Mouse (Mus musculus) lung, postnatal 0 days (tissue): ENCODE data around the gene Arhgap5. TPM values are rescaled to one million over a fixed set of nuclear protein-coding genes. Genes with fewer than 3 reads are reported as not detected.
A peak's percentile ranks its signal among the peaks of the same experiment; 100 is the strongest.

Experiments
- ATAC-seq: fragments of 200-750 bp; cut with Nextera tagmentation; 2 replicates; pipeline ENCODE4 v1.8.0; 2017; ENCODE audit warnings: moderate library complexity
- DNase-seq: peaks from one replicate; pipeline ENCODE4 v3.0.0-alpha.2; 2016; ENCODE audit warnings: low spot score
- H3K27ac ChIP-seq: fragments of 300-500 bp; sonication (generic); 2 replicates; pipeline ENCODE4 v1.5.1; 2014; ENCODE audit warnings: antibody characterized with exemption, mild to moderate bottlenecking, low read length, mixed read lengths
- H3K27me3 ChIP-seq: fragments of 300-500 bp; sonication (generic); replicated peaks from 2 replicates; pipeline ENCODE4 v1.6.1; 2014; ENCODE audit warnings: low read length, mixed read lengths; ENCODE audit not compliant: insufficient read depth
- H3K36me3 ChIP-seq: fragments of 300-500 bp; sonication (generic); 2 replicates; pipeline ENCODE4 v1.6.1; 2014; ENCODE audit warnings: low read length, mixed read lengths; ENCODE audit not compliant: insufficient read depth
- H3K4me1 ChIP-seq: fragments of 300-500 bp; sonication (generic); 2 replicates; pipeline ENCODE4 v1.6.1; 2014; ENCODE audit warnings: antibody characterized with exemption, low read depth, low read length, mixed read lengths; ENCODE audit not compliant: insufficient read depth
- H3K4me2 ChIP-seq: fragments of 300-500 bp; sonication (generic); replicated peaks from 2 replicates; pipeline ENCODE4 v1.6.1; 2014; ENCODE audit warnings: low read depth, mild to moderate bottlenecking, low read length, moderate library complexity, mixed read lengths
- H3K4me3 ChIP-seq: fragments of 300-500 bp; sonication (generic); 2 replicates; pipeline ENCODE4 v1.5.1; 2014; ENCODE audit warnings: low read depth, low read length
- H3K9ac ChIP-seq: fragments of 300-500 bp; sonication (generic); replicated peaks from 2 replicates; pipeline ENCODE4 v1.6.1; 2014; ENCODE audit warnings: low read depth, mild to moderate bottlenecking
- H3K9me3 ChIP-seq: fragments of 300-500 bp; sonication (generic); 2 replicates; pipeline ENCODE4 v1.6.1; 2016; ENCODE audit warnings: low read length, mixed read lengths
- CTCF ChIP-seq: IDR thresholded peaks from 2 replicates; pipeline ENCODE4 v1.5.1; 2016; ENCODE audit warnings: antibody characterized with exemption, mild to moderate bottlenecking
- EP300 ChIP-seq: IDR thresholded peaks from 2 replicates; pipeline ENCODE4 v1.6.1; 2016; ENCODE audit warnings: antibody characterized with exemption, mild to moderate bottlenecking, control low read depth
- WGBS: fragments of 180-500 bp; shearing (Covaris S2); extraction: QIAGEN DNeasy Blood & Tissue Kit; methylation state at CpG from one replicate; pipeline ENCODE4 v1.1.7; 2014; 5-methylcytosine and 5-hydroxymethylcytosine counted together
- polyA plus RNA-seq: library from polyadenylated mRNA; unstranded; fragments of >200 nt; fragmentation: Nextera tagmentation; extraction: Ambion mirVana; gene quantifications from 2 replicates; pipeline ENCODE4 v1.2.1, GENCODE M21; 2015

Gene Arhgap5
- polyA plus RNA-seq, 1 experiment from 2014 or later = 32.1 TPM

DNA sequence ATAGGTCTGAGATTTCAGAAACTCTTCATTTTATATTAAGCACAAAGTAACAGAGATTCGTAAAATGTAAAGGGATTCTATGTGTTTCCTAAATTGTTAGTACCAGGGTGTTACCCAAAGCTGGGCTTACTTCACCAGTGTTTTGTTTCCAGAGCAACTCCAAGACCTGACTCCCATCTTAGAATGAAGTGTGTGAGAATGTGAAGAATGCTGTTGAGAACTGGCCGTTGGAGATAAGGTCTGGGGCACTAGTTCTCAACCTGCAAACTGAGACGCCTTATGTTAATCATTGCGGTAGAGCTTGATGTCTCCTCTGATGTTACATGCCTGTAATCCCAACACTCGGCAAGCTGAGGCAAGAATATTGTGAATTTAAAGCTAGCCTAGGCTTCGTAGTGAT lies 24.4 kb upstream of the Arhgap5 start:
- Histone ChIP-seq H3K4me1 (no peaks in the 10 kb centered on the region; the same call in 1 of the 2 replicates), H3K9ac (no peak overlapping the region), H3K36me3 (no peaks in the 10 kb centered on the region), H3K9me3 (no peaks in the 10 kb centered on the region), H3K27ac (no peak overlapping the region), H3K27me3 (no peaks in the 10 kb centered on the region), H3K4me3 (no peak overlapping the region), H3K4me2 (no peak overlapping the region)
- ATAC-seq = peak; percentile 90
- TF ChIP-seq EP300 (peak; percentile 93), CTCF (no peak)
- DNase-seq = peak; percentile 78
- 36% methylated on average over 6 of the region's 6 CpGs for WGBS

GRCm38 (mm10) chr12:52480851-52481250 lies 22.9 kb upstream of the Arhgap5 start:
- ATAC-seq (no peak), DNase-seq (no peak)
- no peaks in the 10 kb centered on the region for H3K27me3 ChIP-seq
- H3K36me3 ChIP-seq = no peaks in the 10 kb centered on the region
- H3K27ac ChIP-seq = no peak overlapping the region
- no peak overlapping the region for H3K9ac ChIP-seq
- H3K4me2 ChIP-seq = no peak overlapping the region
- no peak overlapping the region for H3K4me3 ChIP-seq
- no peak for TF ChIP-seq EP300
- no peak for TF ChIP-seq CTCF
- no peaks in the 10 kb centered on the region; the same call in 1 of the 2 replicates for H3K4me1 ChIP-seq
- 69% methylated on average over 9 of the region's 9 CpGs for WGBS
- no peaks in the 10 kb centered on the region for H3K9me3 ChIP-seq

DNA sequence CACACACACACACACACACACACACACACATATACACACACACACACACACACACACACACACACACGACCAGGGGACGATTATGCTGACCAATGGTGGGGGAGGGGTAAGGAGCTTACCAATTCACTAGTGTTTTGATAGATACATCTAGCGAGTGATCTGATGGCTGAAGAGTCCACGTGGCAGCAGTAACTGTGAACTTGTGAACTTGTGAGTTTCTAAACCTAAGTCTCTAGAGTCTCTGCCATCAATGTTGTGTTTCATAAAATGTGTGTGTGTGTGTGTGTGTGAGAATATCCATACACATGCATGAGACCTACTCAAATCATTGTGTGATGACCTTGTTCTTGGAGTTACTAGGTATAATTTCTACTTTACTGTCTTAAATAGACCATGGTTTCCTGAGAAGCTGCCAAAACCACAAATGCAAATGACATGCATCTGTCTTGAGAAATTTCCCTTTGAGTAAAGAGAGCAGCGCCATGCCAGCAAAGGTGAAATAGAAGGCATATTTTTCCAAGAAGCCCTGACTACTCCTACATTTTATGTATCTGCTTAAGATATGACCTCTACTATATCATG lies 21.7 kb upstream of the Arhgap5 start:
- no peak overlapping the region for H3K4me2 ChIP-seq
- DNase-seq = no peak
- TF ChIP-seq EP300 = no peak
- no peak for TF ChIP-seq CTCF
- H3K36me3 ChIP-seq = no peaks in the 10 kb centered on the region
- ATAC-seq = no peak
- no peaks in the 10 kb centered on the region; the same call in 1 of the 2 replicates for H3K4me1 ChIP-seq
- H3K9me3 ChIP-seq = no peaks in the 10 kb centered on the region
- no peak overlapping the region for H3K9ac ChIP-seq
- H3K4me3 ChIP-seq = no peak overlapping the region
- H3K27me3 ChIP-seq = no peaks in the 10 kb centered on the region
- WGBS = 75% methylated on average over 4 of the region's 5 CpGs
- H3K27ac ChIP-seq = no peak overlapping the region

DNA sequence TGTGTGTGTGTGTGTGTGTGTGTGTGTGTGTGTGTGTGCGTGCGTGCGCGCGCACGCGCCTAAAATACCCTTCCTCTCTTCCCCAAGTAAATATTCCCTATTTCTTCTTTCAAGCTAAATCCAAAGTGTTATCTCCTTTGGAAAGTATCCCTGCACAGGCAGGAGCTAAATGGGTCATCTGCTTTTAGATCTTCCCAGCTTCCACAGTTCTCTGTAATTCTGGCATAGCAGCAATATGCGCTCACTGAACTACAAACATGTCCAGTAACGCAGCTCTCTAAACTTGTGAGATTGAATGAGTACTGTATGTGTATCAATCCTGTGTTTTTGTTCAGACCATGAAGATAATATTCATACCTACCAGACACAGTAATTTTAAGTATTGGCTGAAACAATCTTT lies 20.6 kb upstream of the Arhgap5 start:
- DNase-seq (no peak), ATAC-seq (no peak)
- H3K27ac ChIP-seq = no peak overlapping the region
- no peak overlapping the region for H3K9ac ChIP-seq
- 94% methylated on average over 9 of the region's 9 CpGs for WGBS
- H3K4me2 ChIP-seq = no peak overlapping the region
- no peaks in the 10 kb centered on the region for H3K27me3 ChIP-seq
- no peaks in the 10 kb centered on the region; the same call in 1 of the 2 replicates for H3K4me1 ChIP-seq
- no peak overlapping the region for H3K4me3 ChIP-seq
- H3K9me3 ChIP-seq = no peaks in the 10 kb centered on the region
- no peak for TF ChIP-seq CTCF
- no peak for TF ChIP-seq EP300
- no peaks in the 10 kb centered on the region for H3K36me3 ChIP-seq

DNA sequence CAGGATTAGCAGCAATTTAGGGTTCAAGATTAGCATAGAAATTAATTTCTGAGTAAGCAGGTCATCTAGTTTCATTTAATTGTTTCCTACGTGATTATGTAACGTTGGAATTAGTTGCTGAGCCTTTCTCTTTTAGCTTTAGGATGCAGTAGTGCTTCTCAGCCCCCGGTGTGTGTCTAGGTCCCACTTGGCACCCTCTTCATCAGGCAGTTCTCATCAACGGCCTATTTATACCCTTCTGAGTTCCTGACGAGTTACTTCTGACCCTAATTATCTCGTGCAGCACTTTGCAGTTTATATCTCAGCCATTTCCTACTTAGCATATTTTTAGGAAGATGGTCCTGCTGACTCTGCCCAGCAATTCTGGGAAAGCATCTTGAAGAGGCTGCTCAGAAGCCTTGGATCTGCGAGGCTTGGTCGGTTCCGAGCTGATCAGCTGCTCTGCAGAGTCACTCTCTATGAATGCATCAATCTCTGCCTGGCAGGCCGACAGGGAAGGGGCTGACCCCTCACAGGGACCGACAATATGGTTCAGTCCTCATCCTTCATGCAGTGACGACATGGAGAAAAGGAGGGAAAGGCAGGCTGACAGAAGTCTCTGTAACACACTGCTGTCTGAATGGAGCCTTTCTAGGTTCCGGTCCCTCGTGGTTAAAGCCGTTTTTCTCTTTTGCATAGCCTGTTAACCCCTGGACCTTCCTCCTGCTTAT lies 15.4 kb upstream of the Arhgap5 start:
- 28% methylated on average over 15 of the region's 15 CpGs for WGBS
- Histone ChIP-seq H3K9me3 (no peaks in the 10 kb centered on the region), H3K4me3 (no peak overlapping the region), H3K27ac (no peak overlapping the region), H3K9ac (no peak overlapping the region), H3K4me2 (no peak overlapping the region), H3K4me1 (peaks cover under 1% of the 10 kb centered on the region; the same call in 1 of the 2 replicates), H3K27me3 (no peaks in the 10 kb centered on the region), H3K36me3 (no peaks in the 10 kb centered on the region)
- DNase-seq (no peak), ATAC-seq (no peak)
- no peak for TF ChIP-seq EP300
- TF ChIP-seq CTCF = no peak

GRCm38 (mm10) chr12:52493281-52493681 lies 10.5 kb upstream of the Arhgap5 start:
- Histone ChIP-seq H3K4me2 (no peak overlapping the region; the same call in 1 of the 2 replicates), H3K9me3 (no peaks in the 10 kb centered on the region), H3K27me3 (no peaks in the 10 kb centered on the region), H3K36me3 (no peaks in the 10 kb centered on the region), H3K27ac (peak overlapping the region; percentile 44), H3K9ac (no peak overlapping the region), H3K4me3 (no peak overlapping the region), H3K4me1 (peaks cover 6% of the 10 kb centered on the region; the same call in 1 of the 2 replicates)
- peak; percentile 77 for TF ChIP-seq EP300
- no peak for TF ChIP-seq CTCF
- DNase-seq (peak; percentile 63), ATAC-seq (peak; percentile 61)
- 28% methylated on average over 6 of the region's 6 CpGs for WGBS
